Mouse (Mus musculus): ENCODE data around the gene Gm10521. TPM values are rescaled to one million over a fixed set of nuclear protein-coding genes. Genes with fewer than 3 reads are reported as not detected.

Gm10521 gene
- polyA plus RNA-seq, 3 experiments from 2014 or later: 1.4 to 2.7 (median 2.5) TPM

Other genes with a start within 250 kb of the Gm10521 start
- 10 to 100 TPM in 2 of 3 experiments, 1 to 10 TPM in 1; 8.5 to 62.5 (median 12.3) TPM for gene Slamf7, start 242.6 kb upstream of the Gm10521 start, polyA plus RNA-seq (2017; shearing (Covaris generic))
- 1,000 to 10,000 TPM in 1 of 3 experiments, 100 to 1,000 TPM in 2; 432 to 1,060 (median 516) TPM for gene Cd48, start 213.7 kb upstream of the Gm10521 start, polyA plus RNA-seq (2017; shearing (Covaris generic))
- 10 to 100 TPM; 66.4 to 89.8 (median 82.8) TPM for gene Slamf1, start 128.5 kb upstream of the Gm10521 start, polyA plus RNA-seq (2017; shearing (Covaris generic))
- 100 to 1,000 TPM; 219 to 268 (median 234) TPM for gene Cd84, start 56.0 kb upstream of the Gm10521 start, polyA plus RNA-seq (2017; shearing (Covaris generic))
- 100 to 1,000 TPM; 306 to 408 (median 373) TPM for gene Slamf6, start 21.9 kb downstream of the Gm10521 start, polyA plus RNA-seq (2017; shearing (Covaris generic))
- gene Vangl2, start 132.8 kb downstream of the Gm10521 start, polyA plus RNA-seq (2017; shearing (Covaris generic)): under 1 TPM; 0.57 to 0.66 (median 0.64) TPM
- not detected for gene Nhlh1, start 161.9 kb downstream of the Gm10521 start, polyA plus RNA-seq (2017; shearing (Covaris generic))
- 100 to 1,000 TPM in 1 of 3 experiments, 10 to 100 TPM in 2; 94.5 to 111 (median 98.0) TPM for gene Copa, start 186.9 kb downstream of the Gm10521 start, polyA plus RNA-seq (2017; shearing (Covaris generic))
- 100 to 1,000 TPM in 2 of 3 experiments, 10 to 100 TPM in 1; 97.1 to 147 (median 109) TPM for gene Ncstn, start 187.1 kb downstream of the Gm10521 start, polyA plus RNA-seq (2017; shearing (Covaris generic))
- gene Pex19, start 231.1 kb downstream of the Gm10521 start, polyA plus RNA-seq (2017; shearing (Covaris generic)): 10 to 100 TPM; 61.2 to 81.8 (median 78.3) TPM

All from inflammation-experienced regulatory T-cells, adult 6 months (primary cell).